Mouse (Mus musculus) thymus, adult 18-20 months (tissue): Measurements from ENCODE around the gene Dffb.
"Not testable (repeated sequence)": the region's sequence is repeated elsewhere in the genome, so short reads cannot be mapped to it uniquely, and the experiment has no call there.

Experiments
- DNase-seq, 2 experiments: peaks; one replicate each; pipeline ENCODE4 v3.0.0; 2022; ENCODE audit warnings: mixed read lengths in 2 of 2

Dffb gene

GRCm38 (mm10) chr4:153962631-153963030 lies 12.3 kb downstream of the Dffb start:
- no peak for DNase-seq

GRCm38 (mm10) chr4:153957444-153958250 lies 17.3 kb downstream of the Dffb start:
- DNase-seq, result peak; percentile 17 to 19

DNA sequence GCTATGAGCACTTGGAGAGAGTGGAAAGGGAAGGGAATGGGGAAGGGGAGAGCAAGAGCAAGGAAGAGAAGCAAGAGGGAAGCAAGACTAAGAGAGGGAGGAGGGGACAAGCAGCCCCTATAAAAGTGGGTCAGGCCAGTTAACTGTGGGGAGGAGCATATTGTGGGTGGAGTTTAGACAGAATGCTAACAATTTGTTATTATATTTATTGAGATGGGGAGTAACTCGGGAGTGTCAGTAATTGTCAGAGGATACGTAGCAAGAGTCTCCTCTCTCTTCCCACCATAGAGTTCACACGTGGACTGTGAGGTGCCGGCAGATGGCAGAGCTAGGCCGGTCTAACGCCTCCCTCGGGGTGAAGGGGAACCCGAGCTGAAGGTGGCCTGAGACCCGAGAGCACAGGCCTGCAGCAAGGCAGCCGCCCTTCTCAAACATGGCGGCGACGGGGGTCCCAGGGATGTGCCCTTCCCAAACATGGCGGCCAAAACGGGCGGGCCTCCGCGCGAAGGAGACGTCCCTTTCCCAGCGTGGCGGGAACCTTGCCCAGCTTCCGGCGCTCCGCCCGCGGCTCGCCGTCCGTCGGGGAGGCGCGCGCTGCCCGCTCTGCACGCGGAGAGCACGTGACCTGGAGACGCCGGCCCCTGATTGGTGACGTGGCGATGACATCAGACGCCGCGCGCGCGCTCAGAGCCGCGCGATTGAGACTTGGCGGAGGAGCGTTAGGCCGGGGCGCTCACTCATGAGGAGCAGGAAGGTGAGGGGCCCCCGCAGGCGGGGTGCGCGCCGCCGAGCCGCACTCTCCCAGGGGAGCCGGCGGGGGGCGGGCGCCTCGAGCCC lies 18.1 kb downstream of the Dffb start, which contains the start of gene A430005L14Rik:
TSS of gene A430005L14Rik (plus strand) at position 669 of the 837 bp plus-strand sequence.
- peak; percentile 96 for DNase-seq

DNA sequence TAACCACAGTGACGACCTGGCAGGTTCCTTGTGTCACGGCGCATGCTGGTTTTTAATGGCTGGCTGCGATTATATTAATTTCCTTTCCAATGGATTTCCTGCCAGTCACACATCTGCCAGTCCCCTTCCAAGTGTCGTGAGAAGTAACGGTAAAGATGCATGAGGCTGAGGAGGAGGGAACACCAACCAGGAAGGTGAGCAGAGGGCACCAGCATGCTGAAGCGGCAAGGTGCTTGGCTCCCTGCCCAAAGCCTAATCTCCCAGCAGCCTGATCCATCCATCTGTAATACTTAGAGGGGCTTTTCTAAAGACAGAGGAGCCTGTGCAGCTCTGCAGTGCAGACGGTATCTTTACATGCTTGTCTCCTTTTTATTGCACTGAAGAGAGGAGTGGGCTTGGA lies 19.3 kb downstream of the Dffb start:
- no peak for DNase-seq

DNA sequence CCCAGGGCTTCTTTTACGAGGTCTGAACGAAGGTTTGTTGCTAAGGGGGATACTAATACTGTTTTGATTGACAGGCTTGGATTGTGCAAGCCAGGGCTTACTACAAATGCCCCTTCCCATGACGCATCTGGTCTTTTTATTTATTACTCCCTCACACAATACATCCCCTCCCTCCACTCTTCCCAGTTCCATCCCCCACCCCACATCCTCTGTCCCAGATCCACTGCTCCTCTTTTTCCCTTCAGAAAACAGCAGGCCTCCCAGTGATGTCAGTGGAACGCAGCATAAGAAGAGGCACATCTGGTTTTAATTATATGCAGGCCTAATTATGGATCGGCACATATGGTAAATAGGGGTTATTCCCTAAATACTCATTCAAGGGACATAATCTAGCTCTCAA lies 23.2 kb downstream of the Dffb start:
- no peak for DNase-seq

GRCm38 (mm10) chr4:153951150-153951549 lies 23.8 kb downstream of the Dffb start:
- no peak for DNase-seq

GRCm38 (mm10) chr4:153950372-153950771 lies 24.6 kb downstream of the Dffb start:
- DNase-seq, result no peak

DNA sequence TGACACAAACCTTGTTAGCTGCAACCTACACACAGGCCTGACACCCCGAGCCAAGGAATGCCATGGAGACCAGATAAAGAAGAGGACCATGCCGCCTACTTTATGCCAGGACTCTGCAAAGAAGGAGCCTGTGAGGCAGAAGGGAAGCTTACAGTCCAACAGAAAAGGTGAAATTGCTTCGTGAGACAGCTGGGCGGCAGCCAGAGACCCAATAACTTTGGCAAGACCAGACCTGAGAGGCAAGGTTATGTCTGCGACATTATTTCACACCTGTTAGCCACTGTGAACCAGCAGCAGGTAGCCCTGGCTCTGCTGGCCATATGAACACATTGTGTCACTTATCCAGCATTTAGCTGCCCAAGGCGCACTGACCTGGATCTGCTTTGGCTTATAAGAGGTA lies 29.2 kb downstream of the Dffb start:
- no peak for DNase-seq

GRCm38 (mm10) chr4:153944261-153944660 lies 30.7 kb downstream of the Dffb start:
- no peak for DNase-seq

DNA sequence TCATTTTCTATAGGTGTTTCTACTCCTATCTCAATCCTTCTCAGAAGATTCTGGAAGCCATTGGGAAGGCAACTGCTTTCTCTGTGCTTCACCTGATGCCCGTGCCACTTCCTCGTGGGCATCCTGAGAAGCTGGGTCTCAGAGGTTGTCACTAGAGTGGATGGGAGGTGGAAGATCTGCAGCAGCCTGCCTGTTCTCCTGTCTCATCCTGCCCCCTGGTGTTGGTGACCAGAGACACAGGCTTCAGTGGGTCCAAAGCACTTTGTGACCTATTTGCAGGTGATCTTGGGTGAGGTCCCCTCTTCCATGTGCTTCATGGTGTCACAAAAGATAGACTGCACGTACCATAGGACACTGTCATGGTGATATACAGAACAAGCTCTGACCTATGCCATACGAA lies 31.7 kb downstream of the Dffb start:
- DNase-seq, result no peak

- no peak for DNase-seq
These were observed 45.0 kb downstream of the Dffb start for GRCm38 (mm10) chr4:153929921-153930320.

DNA sequence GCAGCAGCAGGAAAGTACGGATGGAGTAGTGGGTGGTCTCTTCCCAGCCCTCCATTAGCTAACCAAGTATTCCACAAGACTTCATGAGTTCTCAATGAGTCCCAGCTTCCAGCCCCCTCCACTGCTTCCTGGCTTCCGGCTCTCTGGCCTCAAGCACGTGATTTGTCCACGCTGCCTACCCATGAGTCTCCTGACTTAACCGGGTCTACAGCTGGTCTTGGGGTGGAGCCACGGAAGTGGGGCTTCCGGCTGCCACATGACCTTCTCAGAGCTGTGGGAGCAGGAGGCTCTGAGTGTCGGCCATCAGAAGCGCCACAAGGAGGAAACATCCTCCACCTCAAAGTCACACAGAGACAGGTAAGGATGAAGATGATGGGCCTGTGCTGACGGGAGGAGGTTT lies 45.5 kb downstream of the Dffb start:
- DNase-seq, result no peak

- DNase-seq, result no peak
These were observed 46.1 kb downstream of the Dffb start for GRCm38 (mm10) chr4:153928772-153929299.

- not testable (repeated sequence) for DNase-seq
These were observed 52.8 kb downstream of the Dffb start for GRCm38 (mm10) chr4:153922090-153922489.

- DNase-seq, result no peak
These were observed 54.3 kb downstream of the Dffb start for GRCm38 (mm10) chr4:153920517-153921233.

DNA sequence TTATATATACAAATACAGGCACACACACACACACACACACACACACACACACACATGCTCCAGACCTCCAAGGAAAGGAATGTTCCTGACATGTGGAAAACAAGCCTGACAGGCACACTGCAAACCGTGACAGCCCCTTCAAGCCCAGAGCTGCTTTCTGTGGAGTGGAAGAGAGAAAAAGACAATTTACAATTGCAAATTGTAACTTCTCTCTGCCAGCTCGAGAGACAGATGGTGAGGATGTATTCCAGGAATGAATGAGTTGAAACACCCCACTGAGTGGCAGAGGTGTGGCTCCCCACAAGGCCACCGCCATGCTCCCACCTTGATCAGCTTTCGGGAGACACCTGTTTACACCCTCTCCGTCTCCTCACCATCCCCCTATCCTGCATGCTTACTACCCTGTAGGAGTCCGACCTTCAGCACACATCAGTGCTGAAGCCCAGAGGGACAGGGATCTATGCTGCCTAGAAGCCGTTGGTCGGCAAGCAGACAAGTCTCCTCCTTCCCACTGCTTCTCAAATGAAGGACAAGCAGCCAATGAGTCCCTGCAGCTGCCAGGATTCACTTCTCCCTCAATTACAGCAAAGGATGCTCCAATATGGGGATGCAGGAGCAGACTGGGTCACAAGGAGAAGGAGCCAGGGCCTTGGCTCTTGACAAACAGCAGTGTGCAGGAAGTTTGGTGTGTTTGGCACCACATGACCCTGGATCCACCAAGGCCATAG lies 57.0 kb downstream of the Dffb start:
- no peak for DNase-seq
